Mouse (Mus musculus) brain, embryonic 14.5 days (tissue): ENCODE data around the gene Nfkb1.

Experiments used
- CTCF ChIP-seq: fragments of 200-500 bp; IDR thresholded peaks from 2 replicates; pipeline ENCODE4 v1.5.1; 2012; ENCODE audit warnings: inconsistent platforms, mild to moderate bottlenecking, moderate library complexity, borderline replicate concordance; ENCODE audit not compliant: insufficient read depth, insufficient read length; ENCODE audit errors: extremely low read depth
- POLR2A ChIP-seq: fragments of 200-500 bp; IDR thresholded peaks from 2 replicates; pipeline ENCODE4 v1.6.1; 2012; ENCODE audit warnings: mild to moderate bottlenecking, inconsistent platforms, borderline replicate concordance; ENCODE audit not compliant: poor library complexity, insufficient read depth, insufficient read length, severe bottlenecking; ENCODE audit errors: extremely low read depth

- TF ChIP-seq CTCF (no peak), POLR2A (no peak)
Measured at GRCm38 (mm10) chr3:135641623-135641915, 49.8 kb downstream of the Nfkb1 start.
